Mouse (Mus musculus): ENCODE results near the gene Med18.

Gene Med18

GRCm38 (mm10) chr4:132411322-132412094, 52.2 kb downstream of the Med18 start:
- CTCF ChIA-PET, result interaction anchor here (0.5 to 2.2 kb wide), 32 partner anchors 8 to 538 kb away, joined by 3 to 20 read pairs (median 3); partner anchors contain the start of gene Srsf4 (in 1 of the 4)
- POLR2A ChIA-PET, result interaction anchor here (0.7 to 2.0 kb wide), 30 partner anchors 8 to 376 kb away, joined by 3 to 23 read pairs (median 4); partner anchors contain the start of gene Sesn2 (in 2 of the 4)

GRCm38 (mm10) chr4:132409587-132410229, 54.0 kb downstream of the Med18 start:
- POLR2A ChIA-PET, result interaction anchor here in 3 of 4 experiments (0.6 to 1.9 kb wide), 5 partner anchors 11 to 322 kb away, joined by 3 to 7 read pairs (median 3); no protein-coding TSS in a partner anchor
- CTCF ChIA-PET, result interaction anchor here in 2 of 4 experiments (0.6 to 0.9 kb wide), 2 partner anchors 103 to 118 kb away, joined by 3 to 7 read pairs; no protein-coding TSS in a partner anchor
